Mouse (Mus musculus) G1E (cell line): Measurements from ENCODE around the gene Runx2.

Experiments
- CTCF ChIP-seq: IDR thresholded peaks from 2 replicates; pipeline ENCODE4 v1.5.1; 2012; ENCODE audit warnings: low read depth, low read length, inconsistent platforms, mixed read lengths
- GATA1 ChIP-seq: IDR thresholded peaks from 2 replicates; pipeline ENCODE4 v1.6.1; 2012; ENCODE audit warnings: borderline replicate concordance, low read length, inconsistent platforms, mixed read lengths
- POLR2AphosphoS5 ChIP-seq: IDR thresholded peaks from 2 replicates; pipeline ENCODE4 v1.6.1; 2012; ENCODE audit warnings: low read depth, low read length, inconsistent platforms; ENCODE audit not compliant: insufficient replicate concordance
- TAL1 ChIP-seq: conservative IDR thresholded peaks from 2 replicates; pipeline ENCODE4 v1.6.1; 2012; ENCODE audit warnings: low read depth, low read length, inconsistent platforms, mixed read lengths

DNA sequence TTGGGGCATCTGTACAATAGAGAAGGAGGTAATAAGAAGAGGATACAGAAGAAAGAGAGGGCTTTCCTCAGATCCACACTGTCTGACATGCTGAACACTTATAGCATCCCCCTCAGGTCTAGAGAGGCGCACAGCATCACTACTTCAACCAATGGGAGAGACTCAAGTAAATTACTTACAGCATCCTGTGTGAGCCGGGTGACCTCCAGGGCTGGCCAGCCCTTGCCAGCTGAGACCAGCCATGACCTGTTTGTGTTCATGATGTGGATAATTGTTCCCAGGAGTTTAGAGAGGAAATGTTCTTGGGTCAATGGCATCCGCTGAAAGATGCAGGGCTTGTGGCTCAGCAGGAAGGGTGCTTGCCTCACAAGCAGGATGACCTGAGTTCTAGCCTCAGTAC, 308.1 kb downstream of the Runx2 start:
- no peak for TF ChIP-seq CTCF
- TF ChIP-seq GATA1: no peak
- TF ChIP-seq TAL1: no peak
- no peak for TF ChIP-seq POLR2AphosphoS5
